Mouse (Mus musculus): Measurements from ENCODE around the gene Slc35e3. TPM values are rescaled to one million over a fixed set of nuclear protein-coding genes. Genes with fewer than 3 reads are reported as not detected.

Gene Slc35e3
- total and polyA plus RNA-seq, 3 experiments: 2.2 to 9.7 (median 5.0) TPM

DNA sequence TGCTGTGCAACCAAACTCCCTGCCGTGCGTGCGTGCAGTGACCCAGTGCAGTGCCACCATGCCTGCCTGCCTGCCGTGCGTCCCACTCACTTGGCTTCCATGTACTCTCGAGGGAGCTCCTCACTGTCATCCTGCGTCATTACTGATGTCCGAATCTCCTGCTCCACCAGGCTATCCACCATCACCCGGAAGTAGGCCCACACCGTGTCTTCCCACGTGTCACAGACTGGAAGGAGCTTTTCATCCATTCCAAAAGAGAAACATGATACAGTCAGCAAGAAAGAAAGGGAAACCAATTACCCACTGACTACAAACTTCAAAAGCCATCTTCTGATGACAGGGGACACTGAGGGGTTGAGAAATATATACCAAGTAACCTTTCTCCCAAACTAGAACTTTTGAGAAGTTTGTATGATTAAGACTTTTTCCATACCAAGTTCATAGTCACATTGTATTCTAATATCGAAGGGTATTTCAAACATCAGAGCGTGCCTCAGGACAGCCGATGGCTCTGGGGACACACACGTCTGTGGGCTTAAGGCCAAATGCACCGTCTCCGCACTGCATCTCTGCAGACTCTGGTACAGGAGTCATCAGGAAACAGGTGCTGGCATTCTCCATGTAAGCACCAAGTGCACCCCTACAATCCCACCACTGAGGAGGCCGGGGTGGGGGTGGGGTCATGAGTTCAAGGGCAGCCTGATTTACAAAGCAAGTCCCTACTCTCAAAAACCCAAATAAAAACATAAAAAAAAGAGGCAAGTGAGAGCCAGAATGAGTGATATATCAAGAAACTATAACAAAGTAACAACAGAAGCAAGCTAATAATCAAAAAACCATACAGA lies 24.3 kb upstream of the Slc35e3 start:
- Histone ChIP-seq H3K9ac (ENCODE audit: insufficient read depth, low read depth) (no peak overlapping the region), H3K4me1 (ENCODE audit: control insufficient read depth in 1 of 2, insufficient read depth in 2 of 2) (no peaks in the 10 kb centered on the region), H3K9me3 (replicated peaks; ENCODE audit: low read length) (no peaks in the 10 kb centered on the region), H3K27ac (ENCODE audit: insufficient read depth, low read depth) (no peak overlapping the region), H3K27me3 (replicated peaks) (no peaks in the 10 kb centered on the region), H3K4me3 (replicated peaks in 1 of 3; ENCODE audit: low read depth in 2 of 3, low read length in 2 of 3, poor library complexity in 1 of 3) (no peak overlapping the region), H3K36me3 (replicated peaks in 1 of 2; ENCODE audit: control insufficient read depth in 1 of 2, insufficient read depth in 1 of 2, low read length in 1 of 2) (peaks cover 72 to 87% of the 10 kb centered on the region in 2 experiments), H3K79me2 (replicated peaks; ENCODE audit: control insufficient read depth, extremely low read depth, insufficient read depth, poor library complexity, severe bottlenecking) (no peaks in the 10 kb centered on the region), H3K4me2 (ENCODE audit: insufficient read depth, low read depth, poor library complexity, severe bottlenecking) (no peak overlapping the region)
- dilution Hi-C loops (cut with MboI; ENCODE audit: extremely low pct_ligation_motif_present, extremely low pct_unique_long_range_greater_than_20kb, low sequenced_read_pairs): no loop called here
- no peak for DNase-seq (ENCODE audit: extremely low read depth)
- in situ Hi-C loops (cut with MboI; ENCODE audit: low pct_ligation_motif_present, low pct_unique_long_range_greater_than_20kb, low sequenced_read_pairs): no loop called here
- TF ChIP-seq TBP (conservative IDR thresholded peaks at IDR 0.05; ENCODE audit: low read depth, low read length) (no peak), USF1 (IDR thresholded peaks at IDR 0.05; ENCODE audit: low read depth, low read length) (no peak), POLR2AphosphoS2 (IDR thresholded peaks at IDR 0.05; ENCODE audit: low read depth, low read length) (no peak), SMC3 (IDR thresholded peaks at IDR 0.05; ENCODE audit: low read depth, low read length) (no peak), MYC (IDR thresholded peaks at IDR 0.05; ENCODE audit: low read depth, low read length) (no peak), IRF4 (IDR thresholded peaks at IDR 0.05; ENCODE audit: low read depth, low read length) (no peak), ZKSCAN1 (IDR thresholded peaks at IDR 0.05; ENCODE audit: borderline replicate concordance, low read depth, low read length) (no peak), USF2 (conservative IDR thresholded peaks at IDR 0.05; ENCODE audit: low read depth, low read length) (no peak), ZMIZ1 (IDR thresholded peaks at IDR 0.05; ENCODE audit: low read depth, low read length) (no peak), CTCF (conservative IDR thresholded peaks at IDR 0.05 in 1 of 2, IDR thresholded peaks at IDR 0.05 in 1 of 2; ENCODE audit: low read depth in 2 of 2, low read length in 2 of 2) (no peak), CHD2 (IDR thresholded peaks at IDR 0.05; ENCODE audit: low read length) (no peak), ZNF384 (IDR thresholded peaks at IDR 0.05; ENCODE audit: low read depth, low read length) (no peak), POLR2A (IDR thresholded peaks at IDR 0.05; ENCODE audit: low read depth, low read length) (no peak)

DNA sequence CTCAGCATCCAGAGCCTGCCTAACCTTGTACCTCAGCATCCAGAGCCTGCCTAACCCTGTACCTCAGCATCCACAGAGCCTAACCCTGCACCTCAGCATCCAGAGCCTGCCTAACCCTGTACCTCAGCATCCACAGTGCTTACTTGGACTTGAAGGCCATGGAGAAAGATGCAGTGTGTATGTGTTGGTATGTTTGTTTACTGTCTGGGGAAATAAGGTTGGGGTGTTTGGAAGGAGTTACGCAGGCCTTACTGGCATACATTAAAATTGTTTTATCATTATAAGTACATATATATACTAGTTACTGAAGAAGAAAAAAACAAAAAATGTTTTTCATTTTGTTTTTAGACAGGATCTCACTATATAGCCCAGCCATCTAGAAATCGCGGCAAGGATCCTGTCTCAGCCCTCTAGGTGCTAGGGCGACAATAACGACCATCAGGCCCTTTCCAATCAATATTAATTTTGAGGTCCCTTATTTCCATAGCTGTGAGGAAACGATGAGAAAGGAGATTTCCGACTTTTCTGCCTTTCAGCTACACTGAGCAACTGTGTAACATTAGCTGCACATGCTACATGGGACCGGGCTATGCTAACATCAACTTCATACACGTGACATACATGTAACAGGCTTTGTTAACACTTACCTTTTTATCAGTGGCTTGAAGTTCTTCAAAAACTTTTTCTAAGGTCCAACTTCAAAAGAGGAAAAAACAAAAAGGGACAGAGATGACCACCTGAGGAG lies 23.5 kb upstream of the Slc35e3 start:
- no peak for TF ChIP-seq ZNF384 (IDR thresholded peaks at IDR 0.05; ENCODE audit: low read depth, low read length)
- Histone ChIP-seq H3K9ac (ENCODE audit: insufficient read depth, low read depth) (no peak overlapping the region), H3K4me1 (ENCODE audit: control insufficient read depth in 1 of 2, insufficient read depth in 2 of 2) (no peaks in the 10 kb centered on the region), H3K4me3 (replicated peaks in 1 of 3; ENCODE audit: low read depth in 2 of 3, low read length in 2 of 3, poor library complexity in 1 of 3) (no peak overlapping the region), H3K9me3 (replicated peaks; ENCODE audit: low read length) (no peaks in the 10 kb centered on the region), H3K4me2 (ENCODE audit: insufficient read depth, low read depth, poor library complexity, severe bottlenecking) (no peak overlapping the region), H3K27ac (ENCODE audit: insufficient read depth, low read depth) (no peak overlapping the region), H3K27me3 (replicated peaks) (no peaks in the 10 kb centered on the region), H3K79me2 (replicated peaks; ENCODE audit: control insufficient read depth, extremely low read depth, insufficient read depth, poor library complexity, severe bottlenecking) (no peaks in the 10 kb centered on the region), H3K36me3 (replicated peaks in 1 of 2; ENCODE audit: control insufficient read depth in 1 of 2, insufficient read depth in 1 of 2, low read length in 1 of 2) (peaks cover 70 to 85% of the 10 kb centered on the region in 2 experiments)
- dilution Hi-C loops (cut with MboI; ENCODE audit: extremely low pct_ligation_motif_present, extremely low pct_unique_long_range_greater_than_20kb, low sequenced_read_pairs): no loop called here
- in situ Hi-C loops (cut with MboI; ENCODE audit: low pct_ligation_motif_present, low pct_unique_long_range_greater_than_20kb, low sequenced_read_pairs): no loop called here
- DNase-seq (ENCODE audit: extremely low read depth): no peak

Data from CH12.LX (cell line).